Mouse (Mus musculus): ENCODE data around the gene Gm3139.
"Not testable (repeated sequence)": the region's sequence is repeated elsewhere in the genome, so short reads cannot be mapped to it uniquely, and the experiment has no call there.

The Gm3139 gene

GRCm38 (mm10) chr5:94525987-94526386, at the start of gene Gm3139:
Gm3139 (plus strand) TSS chr5:94526287.
- not testable (repeated sequence) for DNase-seq (ENCODE audit: low spot score)

All from ovary, adult 18-20 months (tissue).